Mouse (Mus musculus): ENCODE measurements around the gene Fgd3.

DNA sequence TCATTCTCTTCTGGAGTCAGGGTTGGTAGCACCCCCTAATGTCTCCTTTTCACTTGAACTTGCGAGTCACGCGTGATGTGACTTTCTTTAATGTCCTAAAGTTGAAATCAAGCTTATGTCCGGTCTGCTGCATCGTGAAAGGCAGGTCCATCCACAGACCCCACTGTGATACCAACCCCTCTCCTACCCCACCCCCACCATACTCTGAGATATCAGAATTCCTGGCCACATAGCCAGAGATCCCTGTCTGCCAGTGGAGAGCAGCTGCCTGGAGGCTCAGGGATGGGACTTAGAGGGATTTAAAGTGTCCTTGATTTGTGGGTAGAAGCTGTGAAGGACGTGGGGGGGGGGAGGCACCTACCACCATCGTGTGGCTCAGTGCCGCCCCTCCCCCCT is 71.6 kb downstream of the Fgd3 start, which contains the start of gene Susd3:
- TF ChIP-seq CTCF (IDR thresholded peaks at IDR 0.05; ENCODE audit: low read depth) (no peak), EP300 (optimal IDR thresholded peaks at IDR 0.05) (no peak)
